Mouse (Mus musculus) hematopoietic stem cell, adult 5-6 weeks (primary cell): ENCODE results near the gene Gm16381. TPM values are rescaled to one million over a fixed set of nuclear protein-coding genes. Genes with fewer than 3 reads are reported as not detected.
"Not testable (repeated sequence)": the region's sequence is repeated elsewhere in the genome, so short reads cannot be mapped to it uniquely, and the experiment has no call there.

Experiments used
- ATAC-seq, 2 experiments: fragments of 125-278 bp in 1 of 2; replicated peaks in 1 of 2; 2 replicates each; pipeline ENCODE4 v1.8.0; 2016 to 2017; ENCODE audit warnings: inconsistent platforms in 2 of 2, mild to moderate bottlenecking in 2 of 2, moderate number of reproducible peaks in 2 of 2, low read depth in 1 of 2, moderate TSS enrichment in 1 of 2; ENCODE audit not compliant: low FRiP score in 2 of 2, poor library complexity in 2 of 2, severe bottlenecking in 2 of 2, insufficient read depth in 1 of 2, low TSS enrichment in 1 of 2
- total RNA-seq: library from RNA; stranded (forward); fragments of 172-1452, 232-1000 nt; gene quantifications from 2 replicates; pipeline ENCODE4 v1.2.3, GENCODE M21; 2017

Gene Gm16381
- total RNA-seq: not detected in 2 replicates

GRCm38 (mm10) chr12:87644520-87644919 is at the start of gene Gm16381:
Gm16381 (minus strand) TSS chr12:87644620.
- not testable (repeated sequence) for ATAC-seq

GRCm38 (mm10) chr12:87652916-87653703 is 8.7 kb upstream of the Gm16381 start:
- ATAC-seq: not testable (repeated sequence)

GRCm38 (mm10) chr12:87618569-87618968 is 25.9 kb downstream of the Gm16381 start, which contains the start of gene Gm4027:
Gm4027 (plus strand) TSS chr12:87618869.
- not testable (repeated sequence) for ATAC-seq

GRCm38 (mm10) chr12:87602388-87602787 is 42.0 kb downstream of the Gm16381 start, which contains the start of gene Oog1:
Oog1 (plus strand) TSS chr12:87602688.
- ATAC-seq: not testable (repeated sequence)

- not testable (repeated sequence) for ATAC-seq
These were observed 43.0 kb downstream of the Gm16381 start for GRCm38 (mm10) chr12:87601388-87601787.

Other genes starting within 250 kb of the Gm16381 start
- gene Slirp, start 200.7 kb downstream of the Gm16381 start, total RNA-seq: 16.2 and 41.1 TPM in 2 replicates
- gene Alkbh1, start 200.6 kb downstream of the Gm16381 start, total RNA-seq: 49.1 and 60.5 TPM in 2 replicates
- gene Snw1, start 172.3 kb downstream of the Gm16381 start, total RNA-seq: 212 and 226 TPM in 2 replicates
- gene Gm5788, start 149.9 kb downstream of the Gm16381 start, total RNA-seq: not detected in 2 replicates
- gene Gm8300, start 130.3 kb downstream of the Gm16381 start, total RNA-seq: not detected in 2 replicates
- gene Oog1, start 41.9 kb downstream of the Gm16381 start, total RNA-seq: not detected in 2 replicates
- not detected in 2 replicates for gene Gm4027, start 25.8 kb downstream of the Gm16381 start, total RNA-seq
- gene Gm21319, start 131.1 kb upstream of the Gm16381 start, total RNA-seq: not detected in 2 replicates
- not detected in 2 replicates for gene Gm21936, start 150.9 kb upstream of the Gm16381 start, total RNA-seq
- gene BB287469, start 172.0 kb upstream of the Gm16381 start, total RNA-seq: not detected in 2 replicates
- gene Gm2001, start 197.7 kb upstream of the Gm16381 start, total RNA-seq: not detected in 2 replicates
- gene Gm2016, start 229.5 kb upstream of the Gm16381 start, total RNA-seq: not detected in 2 replicates